Mouse (Mus musculus): ENCODE results near the gene Inha. TPM values are rescaled to one million over a fixed set of nuclear protein-coding genes. Genes with fewer than 3 reads are reported as not detected.

The Inha gene
- total RNA-seq (2015; ENCODE audit: low replicate concordance) (not detected in 2 replicates), total RNA-seq (2017; ENCODE audit: low replicate concordance) (not detected in 2 replicates)

GRCm38 (mm10) chr1:75507006-75507405 is at the start of gene Inha:
Inha (plus strand) TSS chr1:75507077.
- ATAC-seq (replicated peaks; ENCODE audit: low FRiP score, poor library complexity, severe bottlenecking), result no peak

GRCm38 (mm10) chr1:75457710-75458024 is 49.2 kb upstream of the Inha start:
- no peak for ATAC-seq (replicated peaks; ENCODE audit: low FRiP score, poor library complexity, severe bottlenecking)

- no peak for ATAC-seq (replicated peaks; ENCODE audit: low FRiP score, poor library complexity, severe bottlenecking)
Observed at GRCm38 (mm10) chr1:75458025-75458788, 48.7 kb upstream of the Inha start.

GRCm38 (mm10) chr1:75458789-75459684 is 47.8 kb upstream of the Inha start:
- no peak for ATAC-seq (replicated peaks; ENCODE audit: low FRiP score, poor library complexity, severe bottlenecking)

GRCm38 (mm10) chr1:75460297-75460696 is 46.6 kb upstream of the Inha start:
- no peak for ATAC-seq (replicated peaks; ENCODE audit: low FRiP score, poor library complexity, severe bottlenecking)

GRCm38 (mm10) chr1:75462636-75463035 is 44.2 kb upstream of the Inha start:
- ATAC-seq (replicated peaks; ENCODE audit: low FRiP score, poor library complexity, severe bottlenecking), result no peak

- no peak; the same call in 1 of the 2 replicates for ATAC-seq (replicated peaks; ENCODE audit: low FRiP score, poor library complexity, severe bottlenecking)
Observed at GRCm38 (mm10) chr1:75463652-75464204, 43.1 kb upstream of the Inha start.

- no peak for ATAC-seq (replicated peaks; ENCODE audit: low FRiP score, poor library complexity, severe bottlenecking)
Observed at GRCm38 (mm10) chr1:75467215-75467927, 39.5 kb upstream of the Inha start.

- ATAC-seq (replicated peaks; ENCODE audit: low FRiP score, poor library complexity, severe bottlenecking), result no peak
Observed at GRCm38 (mm10) chr1:75469287-75469825, 37.5 kb upstream of the Inha start.

GRCm38 (mm10) chr1:75476441-75476840 is 30.4 kb upstream of the Inha start:
- no peak for ATAC-seq (replicated peaks; ENCODE audit: low FRiP score, poor library complexity, severe bottlenecking)

- no peak; the same call in 1 of the 2 replicates for ATAC-seq (replicated peaks; ENCODE audit: low FRiP score, poor library complexity, severe bottlenecking)
Observed at GRCm38 (mm10) chr1:75477264-75477965, 29.5 kb upstream of the Inha start.

GRCm38 (mm10) chr1:75477966-75478290 is 28.9 kb upstream of the Inha start:
- ATAC-seq (replicated peaks; ENCODE audit: low FRiP score, poor library complexity, severe bottlenecking), result no peak

- ATAC-seq (replicated peaks; ENCODE audit: low FRiP score, poor library complexity, severe bottlenecking), result no peak
Observed at GRCm38 (mm10) chr1:75478497-75478896, 28.4 kb upstream of the Inha start.

GRCm38 (mm10) chr1:75478916-75479634 is 27.8 kb upstream of the Inha start, which contains the start of the genes Chpf and Tmem198:
Chpf (minus strand) TSS chr1:75479307.
Tmem198 (plus strand) TSS chr1:75479532.
- peak; percentile 71 for ATAC-seq (replicated peaks; ENCODE audit: low FRiP score, poor library complexity, severe bottlenecking)

- no peak for ATAC-seq (replicated peaks; ENCODE audit: low FRiP score, poor library complexity, severe bottlenecking)
Observed at GRCm38 (mm10) chr1:75479635-75479989, 27.3 kb upstream of the Inha start.

- ATAC-seq (replicated peaks; ENCODE audit: low FRiP score, poor library complexity, severe bottlenecking), result no peak
Observed at GRCm38 (mm10) chr1:75480036-75480435, 26.8 kb upstream of the Inha start.

GRCm38 (mm10) chr1:75480735-75481134 is 26.1 kb upstream of the Inha start:
- ATAC-seq (replicated peaks; ENCODE audit: low FRiP score, poor library complexity, severe bottlenecking), result no peak

- ATAC-seq (replicated peaks; ENCODE audit: low FRiP score, poor library complexity, severe bottlenecking), result no peak
Observed at GRCm38 (mm10) chr1:75486561-75486960, 20.3 kb upstream of the Inha start.

- no peak for ATAC-seq (replicated peaks; ENCODE audit: low FRiP score, poor library complexity, severe bottlenecking)
Observed at GRCm38 (mm10) chr1:75487040-75487404, 19.9 kb upstream of the Inha start.

Data from erythroid progenitor cell, adult 5-6 weeks (primary cell).